8 mouse cellular contexts compared by ENCODE assay signal in the genomic region with DNA sequence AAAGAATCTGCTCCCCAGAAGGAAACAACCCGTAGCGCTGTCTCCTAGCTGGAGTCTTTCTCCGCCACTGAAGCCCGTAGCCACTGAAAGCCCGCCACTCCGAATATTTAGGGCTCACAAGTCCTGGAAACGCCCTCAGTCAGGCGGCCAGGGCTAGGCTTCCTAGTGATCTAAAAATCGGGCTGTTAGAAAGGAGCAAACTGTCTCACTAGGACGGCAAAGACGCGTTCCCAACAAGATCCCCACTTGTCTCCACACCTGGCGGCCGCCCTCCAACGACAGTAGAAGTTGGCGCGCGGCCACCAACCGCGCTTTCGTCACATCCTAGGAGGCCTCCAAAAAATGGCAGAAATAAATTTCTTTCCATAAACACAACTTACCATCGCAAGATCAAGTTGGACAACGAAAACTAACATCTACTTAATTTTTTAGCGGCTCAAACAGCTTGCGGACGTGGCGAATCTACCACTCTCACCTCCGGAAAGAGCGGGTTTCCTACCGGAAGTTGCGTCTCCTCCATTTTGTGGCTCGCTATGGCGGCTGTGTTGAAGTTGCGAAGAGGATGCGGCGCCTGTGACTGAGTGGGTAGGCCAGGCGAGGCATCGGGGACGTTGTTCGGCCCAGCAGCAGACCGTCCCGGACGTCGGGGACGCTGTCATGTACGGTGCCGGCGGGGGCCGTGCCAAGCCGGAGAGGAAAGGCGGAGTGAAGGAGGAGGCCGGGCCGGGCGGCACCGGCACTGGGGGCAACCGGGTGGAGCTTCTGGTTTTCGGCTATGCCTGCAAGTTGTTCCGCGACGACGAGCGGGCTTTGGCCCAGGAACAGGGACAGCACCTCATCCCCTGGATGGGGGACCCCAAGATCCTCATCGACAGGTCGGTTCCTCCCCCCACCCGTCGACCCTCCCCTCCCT. TPM values are rescaled to one million over a fixed set of nuclear protein-coding genes. Genes with fewer than 3 reads are reported as not detected.
DNase-seq lines count a peak whose midpoint lies in the region; ATAC-seq and TF ChIP-seq lines count a peak whose summit lies in the region.

A gene (plus strand): TSS at position 500 of the 913 bp plus-strand sequence.

- peak within 1 kb of the TSS; percentile 99 for H3K9ac ChIP-seq in ES-E14 (ENCODE audit: insufficient read depth, low read depth, low read length, poor library complexity, severe bottlenecking)
- peak within 1 kb of the TSS; percentile 86 for H3K9ac ChIP-seq in forebrain, postnatal 0 days
- H3K9ac ChIP-seq in lung, embryonic 15.5 days: peak within 1 kb of the TSS; percentile 86

- H3K9me3 ChIP-seq in ES-E14 (ENCODE audit: control insufficient read depth, insufficient read depth, low read depth, low read length): no peaks in the 10 kb centered on the region
- no peaks in the 10 kb centered on the region for H3K9me3 ChIP-seq in forebrain, postnatal 0 days (ENCODE audit: low read length)
- no peaks in the 10 kb centered on the region for H3K9me3 ChIP-seq in lung, embryonic 15.5 days

- under 1% methylated on average over 66 of the region's 66 CpGs for WGBS in forebrain, postnatal 0 days
- WGBS in lung, embryonic 15.5 days: under 1% methylated on average over 61 of the region's 66 CpGs

- DNase-seq in ES-E14 (ENCODE audit: low read depth, low spot score): peak; percentile 67
- DNase-seq in cerebellum, adult 11-12 months: peak; percentile 80
- DNase-seq in forebrain, postnatal 0 days: peak; percentile 95
- peak; percentile 84 for DNase-seq in heart, postnatal 4 days
- peak; percentile 72 to 87 for DNase-seq in layer of hippocampus, adult 8-10 months (ENCODE audit: low spot score in 2 of 2)
- peak; percentile 52 for DNase-seq in ovary, adult 18-20 months (ENCODE audit: low spot score)
- DNase-seq in thymus, postnatal 0 days (ENCODE audit: low spot score): peak; percentile 91

- in situ Hi-C loops in ES-E14 (cut with MboI; ENCODE audit: low sequenced_read_pairs in 2 of 2, unreplicated experiment in 2 of 2): no loop called here

- peak within 1 kb of the TSS; percentile 52; the same call in 1 of the 2 replicates for H3K27ac ChIP-seq in ES-E14 (ENCODE audit: insufficient read depth, low read depth, low read length, poor library complexity, severe bottlenecking)
- H3K27ac ChIP-seq in forebrain, postnatal 0 days (ENCODE audit: low read depth, low read length): peak within 1 kb of the TSS; percentile 76
- peak within 1 kb of the TSS; percentile 71 for H3K27ac ChIP-seq in lung, embryonic 15.5 days

- peaks cover 2% of the 10 kb centered on the region; the same call in 1 of the 2 replicates for H3K27me3 ChIP-seq in forebrain, postnatal 0 days (ENCODE audit: insufficient read depth, low read length)
- H3K27me3 ChIP-seq in lung, embryonic 15.5 days: no peaks in the 10 kb centered on the region; the same call in 1 of the 2 replicates

- TF ChIP-seq CTCF in forebrain, postnatal 0 days (IDR thresholded peaks at IDR 0.05; ENCODE audit: low read depth): no peak; the same call in 1 of the 2 replicates

- peak; percentile 89 for ATAC-seq in forebrain, postnatal 0 days
- peak; percentile 76; the same call in 1 of the 2 replicates for ATAC-seq in lung, embryonic 15.5 days (ENCODE audit: borderline replicate concordance, extremely low read depth, low FRiP score, low TSS enrichment)

- peak within 1 kb of the TSS; percentile 91 to 99 for H3K4me3 ChIP-seq in ES-E14 (ENCODE audit: insufficient read depth in 1 of 2, low read depth in 1 of 2, low read length in 2 of 2, poor library complexity in 1 of 2, severe bottlenecking in 1 of 2)
- H3K4me3 ChIP-seq in forebrain, postnatal 0 days (ENCODE audit: low read depth, low read length): peak within 1 kb of the TSS; percentile 91
- peak within 1 kb of the TSS; percentile 87 for H3K4me3 ChIP-seq in lung, embryonic 15.5 days

- peaks cover 15% of the 10 kb centered on the region for H3K36me3 ChIP-seq in ES-E14 (ENCODE audit: control insufficient read depth, insufficient read depth, low read length, poor library complexity, severe bottlenecking)
- peaks cover 14% of the 10 kb centered on the region for H3K36me3 ChIP-seq in forebrain, postnatal 0 days (ENCODE audit: insufficient read depth)
- peaks cover 19% of the 10 kb centered on the region for H3K36me3 ChIP-seq in lung, embryonic 15.5 days

- peaks cover 3 to 4% of the 10 kb centered on the region in 2 experiments; a peak in 1 of 4 replicates for H3K4me1 ChIP-seq in ES-E14 (ENCODE audit: control insufficient read depth in 2 of 2, insufficient read depth in 2 of 2, low read length in 2 of 2, poor library complexity in 1 of 2)
- peaks cover 12% of the 10 kb centered on the region for H3K4me1 ChIP-seq in forebrain, postnatal 0 days (ENCODE audit: insufficient read depth)
- H3K4me1 ChIP-seq in lung, embryonic 15.5 days: peaks cover 14% of the 10 kb centered on the region

- H3K4me2 ChIP-seq in forebrain, postnatal 0 days (ENCODE audit: low read depth): peak within 1 kb of the TSS; percentile 95
- peak within 1 kb of the TSS; percentile 92 for H3K4me2 ChIP-seq in lung, embryonic 15.5 days

TF ChIP-seq in ES-E14, 5 proteins besides CTCF, POLR2A, EP300 and RAD21:
- TF ChIP-seq MAFK (IDR thresholded peaks at IDR 0.05; ENCODE audit: insufficient read depth, low read depth, low read length) (no peak), HCFC1 (IDR thresholded peaks at IDR 0.05; ENCODE audit: borderline replicate concordance, insufficient read depth, low read length) (peak; percentile 82; the same call in 1 of the 2 replicates), CHD2 (IDR thresholded peaks at IDR 0.05; ENCODE audit: low read depth, low read length) (peak; percentile 55), ZNF384 (IDR thresholded peaks at IDR 0.05; ENCODE audit: low read depth, low read length) (no peak), ZC3H11A (IDR thresholded peaks at IDR 0.05; ENCODE audit: borderline replicate concordance, low read depth, low read length) (peak; percentile 100)

RNA-seq across cellular contexts. Expression of the gene that starts here (rescaled TPM):
- 69.5 and 97.8 TPM in 2 replicates for total RNA-seq in ES-E14 (2012; rRNA removed)
- 125 and 126 TPM in 2 replicates for total RNA-seq in forebrain, postnatal 0 days (2014; rRNA removed)
- 42.1 and 46.7 TPM in 2 replicates for polyA plus RNA-seq in forebrain, postnatal 0 days (2015; fragmentation: Nextera tagmentation; extraction: Ambion mirVana)
- 10 to 100 TPM; 55.4 to 56.2 TPM for total RNA-seq in heart, postnatal 4 days (2021)
- total RNA-seq in layer of hippocampus, adult 8-10 months (2022): 100 to 1,000 TPM; 110 to 152 (median 139) TPM
- polyA plus RNA-seq in lung, embryonic 15.5 days (2015; fragmentation: Nextera tagmentation; extraction: Ambion mirVana): 38.4 and 42.8 TPM in 2 replicates
- polyA plus RNA-seq in thymus, postnatal 0 days (2015; fragmentation: Nextera tagmentation; extraction: Ambion mirVana): 31.3 and 45.3 TPM in 2 replicates

Comparison
In these comparisons a context has a peak if more than half of its experiments do, and no peak if none do; other contexts are left out.
1. Peak in every context shown above with its lines: DNase-seq, ATAC-seq, H3K4me3 ChIP-seq and H3K27ac ChIP-seq.